Mouse (Mus musculus) cerebellum, adult 9-10 months (tissue): ENCODE measurements around the gene Steap4.
"Not testable (repeated sequence)": the region's sequence is repeated elsewhere in the genome, so short reads cannot be mapped to it uniquely, and the experiment has no call there.

Source experiments
- DNase-seq: peaks from one replicate; pipeline ENCODE4 v3.0.0; 2022

Steap4 gene

GRCm38 (mm10) chr5:7960176-7960575, at the start of gene Steap4:
Gene Steap4 (plus strand): TSS chr5:7960457.
- DNase-seq: no peak

- no peak for DNase-seq
These were observed 48.3 kb upstream of the Steap4 start for GRCm38 (mm10) chr5:7911975-7912374.

GRCm38 (mm10) chr5:7917501-7918295, 42.6 kb upstream of the Steap4 start:
- no peak for DNase-seq

GRCm38 (mm10) chr5:7918296-7918579, 42.0 kb upstream of the Steap4 start:
- DNase-seq: no peak

GRCm38 (mm10) chr5:7919681-7920080, 40.6 kb upstream of the Steap4 start:
- DNase-seq: no peak

GRCm38 (mm10) chr5:7922751-7923150, 37.5 kb upstream of the Steap4 start:
- no peak for DNase-seq

- DNase-seq: no peak
These were observed 36.6 kb upstream of the Steap4 start for GRCm38 (mm10) chr5:7923666-7924065.

- no peak for DNase-seq
These were observed 27.7 kb upstream of the Steap4 start for GRCm38 (mm10) chr5:7932234-7933221.

GRCm38 (mm10) chr5:7933495-7933894, 26.8 kb upstream of the Steap4 start:
- DNase-seq: not testable (repeated sequence)

GRCm38 (mm10) chr5:7933933-7934675, 26.2 kb upstream of the Steap4 start:
- no peak for DNase-seq

GRCm38 (mm10) chr5:7954838-7955237, 5.4 kb upstream of the Steap4 start:
- no peak for DNase-seq

GRCm38 (mm10) chr5:7955371-7955966, 4.8 kb upstream of the Steap4 start:
- no peak for DNase-seq

- no peak for DNase-seq
These were observed 2.2 kb upstream of the Steap4 start for GRCm38 (mm10) chr5:7958061-7958460.

- DNase-seq: no peak
These were observed 971 bp upstream of the Steap4 start for GRCm38 (mm10) chr5:7959286-7959685.

GRCm38 (mm10) chr5:7961113-7961512, 856 bp downstream of the Steap4 start:
- no peak for DNase-seq

GRCm38 (mm10) chr5:7965281-7965680, 5.0 kb downstream of the Steap4 start:
- DNase-seq: peak; percentile 72

- no peak for DNase-seq
These were observed 7.9 kb downstream of the Steap4 start for GRCm38 (mm10) chr5:7968152-7968551.

GRCm38 (mm10) chr5:7972266-7972665, 12.0 kb downstream of the Steap4 start:
- no peak for DNase-seq

- DNase-seq: no peak
These were observed 14.4 kb downstream of the Steap4 start for GRCm38 (mm10) chr5:7974522-7975197.

GRCm38 (mm10) chr5:7980586-7980985, 20.3 kb downstream of the Steap4 start:
- no peak for DNase-seq

GRCm38 (mm10) chr5:7987962-7988361, 27.7 kb downstream of the Steap4 start:
- no peak for DNase-seq

GRCm38 (mm10) chr5:7988415-7988814, 28.2 kb downstream of the Steap4 start:
- no peak for DNase-seq
